Mouse (Mus musculus) lung, postnatal 0 days (tissue): Measurements from ENCODE around the gene Rybp.

ENCODE experiments used
- CTCF ChIP-seq: IDR thresholded peaks from 2 replicates; pipeline ENCODE4 v1.5.1; 2016; ENCODE audit warnings: antibody characterized with exemption, mild to moderate bottlenecking
- EP300 ChIP-seq: IDR thresholded peaks from 2 replicates; pipeline ENCODE4 v1.6.1; 2016; ENCODE audit warnings: antibody characterized with exemption, mild to moderate bottlenecking, control low read depth

DNA sequence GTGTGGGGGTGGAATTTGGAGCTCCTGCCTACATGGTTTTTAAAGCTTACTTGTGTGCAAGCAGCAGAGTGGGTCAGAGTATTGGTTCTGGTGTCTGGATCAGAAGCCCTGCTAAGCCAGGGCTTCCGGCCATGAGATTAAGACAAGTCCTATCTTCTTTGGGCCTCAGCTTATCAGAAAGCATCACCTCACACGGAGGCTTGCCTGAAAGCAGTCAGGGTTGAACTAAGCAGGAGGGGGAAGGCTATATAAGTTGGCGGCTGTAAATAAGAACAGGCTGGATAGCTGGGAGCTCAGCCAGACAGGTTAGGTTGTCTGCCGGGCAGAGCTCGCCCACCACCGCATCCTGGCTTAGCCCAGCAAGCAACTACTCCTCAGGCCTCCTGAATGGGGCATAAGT is 99.5 kb downstream of the Rybp start:
- TF ChIP-seq CTCF (no peak), EP300 (no peak)
